Mouse (Mus musculus): Measurements from ENCODE around the gene Foxk1.

DNA sequence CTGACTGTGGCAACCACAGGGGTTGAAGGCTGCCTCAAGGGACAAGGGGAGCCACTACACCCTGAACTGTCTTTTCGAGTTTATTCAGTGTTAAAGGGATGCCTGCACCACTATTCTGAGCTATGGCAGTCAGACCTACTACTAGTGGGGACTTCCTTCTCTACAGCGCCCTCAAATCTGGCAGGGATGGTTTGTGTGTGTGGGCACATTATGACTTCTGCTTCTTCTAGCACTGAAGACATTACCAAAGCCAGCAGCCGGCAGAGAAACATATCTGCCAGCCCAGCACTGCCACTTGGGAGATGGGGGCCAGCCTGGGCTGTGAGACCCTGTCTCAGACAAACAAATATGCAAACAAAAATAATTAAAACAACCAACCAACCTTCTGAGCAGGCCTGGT lies 102.9 kb downstream of the Foxk1 start:
- TF ChIP-seq POLR2A (IDR thresholded peaks at IDR 0.05; ENCODE audit: low read depth, low read length) (no peak), CTCF (IDR thresholded peaks at IDR 0.05; ENCODE audit: extremely low read depth, insufficient read length, insufficient replicate concordance, low read depth, low read length) (no peak)

Data from small intestine, adult 2 months (tissue).